Mouse (Mus musculus) frontal cortex, postnatal 25 days (tissue): ENCODE data around the gene Med26.

Experiments used
- DNase-seq, 2 experiments: peaks; one replicate each; pipeline ENCODE4 v3.0.0; 2022; ENCODE audit warnings: low spot score in 2 of 2

Med26 gene

GRCm38 (mm10) chr8:72547802-72548643 lies at the start of gene Med26:
Gene Med26 (minus strand): TSS chr8:72548270.
- DNase-seq, result peak; percentile 91 to 95

- DNase-seq, result no peak
Observed at GRCm38 (mm10) chr8:72590198-72590597, 42.1 kb upstream of the Med26 start.

- DNase-seq, result peak; percentile 50 to 60
Observed at GRCm38 (mm10) chr8:72589286-72589685, 41.2 kb upstream of the Med26 start.

- peak in 1 of 2 experiments; percentile 19 for DNase-seq
Observed at GRCm38 (mm10) chr8:72588865-72589264, 40.8 kb upstream of the Med26 start.

- DNase-seq, result no peak
Observed at GRCm38 (mm10) chr8:72587806-72588205, 39.7 kb upstream of the Med26 start.

GRCm38 (mm10) chr8:72584390-72584789 lies 36.3 kb upstream of the Med26 start:
- DNase-seq, result no peak

- no peak for DNase-seq
Observed at GRCm38 (mm10) chr8:72583056-72583771, 35.1 kb upstream of the Med26 start.

- no peak for DNase-seq
Observed at GRCm38 (mm10) chr8:72579374-72579773, 31.3 kb upstream of the Med26 start.

GRCm38 (mm10) chr8:72577941-72578340 lies 29.9 kb upstream of the Med26 start:
- no peak for DNase-seq

GRCm38 (mm10) chr8:72577266-72577665 lies 29.2 kb upstream of the Med26 start:
- no peak for DNase-seq

- no peak for DNase-seq
Observed at GRCm38 (mm10) chr8:72575915-72576314, 27.8 kb upstream of the Med26 start.

GRCm38 (mm10) chr8:72573450-72573849 lies 25.4 kb upstream of the Med26 start:
- no peak for DNase-seq

GRCm38 (mm10) chr8:72572507-72572906 lies 24.4 kb upstream of the Med26 start:
- no peak for DNase-seq

- DNase-seq, result peak; percentile 53 to 62
Observed at GRCm38 (mm10) chr8:72571611-72572473, 23.8 kb upstream of the Med26 start, which contains the start of gene Tmem38a. Gene Tmem38a (plus strand): TSS chr8:72572055.

GRCm38 (mm10) chr8:72570633-72571610 lies 22.9 kb upstream of the Med26 start, which contains the start of gene Smim7:
Gene Smim7 (minus strand): TSS chr8:72571088.
- peak; percentile 93 to 95 for DNase-seq

GRCm38 (mm10) chr8:72565970-72566369 lies 17.9 kb upstream of the Med26 start:
- DNase-seq, result no peak

- DNase-seq, result no peak
Observed at GRCm38 (mm10) chr8:72561111-72561689, 13.1 kb upstream of the Med26 start.

- no peak for DNase-seq
Observed at GRCm38 (mm10) chr8:72555770-72556169, 7.7 kb upstream of the Med26 start.

GRCm38 (mm10) chr8:72549314-72549892 lies 1.3 kb upstream of the Med26 start:
- DNase-seq, result no peak
